Mouse (Mus musculus) bone marrow, adult 2 months (tissue): ENCODE results near the gene Cdk15.

Experiments used
- CTCF ChIP-seq: fragments of 200-500 bp; IDR thresholded peaks from 2 replicates; pipeline ENCODE4 v1.5.1; 2011; ENCODE audit warnings: low read length, control low read depth; ENCODE audit not compliant: control insufficient read depth, insufficient read depth
- POLR2A ChIP-seq: fragments of 200-500 bp; IDR thresholded peaks from 2 replicates; pipeline ENCODE4 v1.6.1; 2011; ENCODE audit warnings: low read depth, mild to moderate bottlenecking, control low read depth, low read length, borderline replicate concordance; ENCODE audit not compliant: control insufficient read depth

GRCm38 (mm10) chr1:59364463-59365040 is 107.8 kb downstream of the Cdk15 start:
- TF ChIP-seq POLR2A = no peak
- no peak for TF ChIP-seq CTCF
